Mouse (Mus musculus) cortical plate, adult 2 months (tissue): Measurements from ENCODE around the gene Alpl. TPM values are rescaled to one million over a fixed set of nuclear protein-coding genes. Genes with fewer than 3 reads are reported as not detected.

Experiments
- H3K27ac ChIP-seq: fragments of 200-500 bp; 2 replicates; pipeline ENCODE4 v1.5.1; 2012; ENCODE audit warnings: low read length, control low read depth, inconsistent platforms; ENCODE audit not compliant: insufficient read depth
- H3K4me1 ChIP-seq: fragments of 200-500 bp; 2 replicates; pipeline ENCODE4 v1.6.1; 2011; ENCODE audit warnings: low read length; ENCODE audit not compliant: control insufficient read depth, insufficient read depth
- H3K4me3 ChIP-seq: fragments of 200-500 bp; 2 replicates; pipeline ENCODE4 v1.5.1; 2011; ENCODE audit warnings: mild to moderate bottlenecking, low read length, control low read depth; ENCODE audit not compliant: insufficient read depth
- CTCF ChIP-seq: fragments of 200-500 bp; IDR thresholded peaks from 2 replicates; pipeline ENCODE4 v1.5.1; 2011; ENCODE audit warnings: mild to moderate bottlenecking, control low read depth, low read length; ENCODE audit not compliant: insufficient read depth; ENCODE audit errors: extremely low read depth
- POLR2A ChIP-seq: fragments of 200-500 bp; IDR thresholded peaks from 2 replicates; pipeline ENCODE4 v1.6.1; 2011; ENCODE audit warnings: mild to moderate bottlenecking, low read length, control low read depth; ENCODE audit not compliant: insufficient read depth; ENCODE audit errors: extremely low read depth
- polyA plus RNA-seq: library from polyadenylated mRNA; depleted of rRNA; stranded (reverse); fragments of >200 nt; gene quantifications from 2 replicates; pipeline ENCODE4 v1.2.3, GENCODE M21; 2012

Alpl gene
- polyA plus RNA-seq, 1 experiment, result 12.9 TPM

DNA sequence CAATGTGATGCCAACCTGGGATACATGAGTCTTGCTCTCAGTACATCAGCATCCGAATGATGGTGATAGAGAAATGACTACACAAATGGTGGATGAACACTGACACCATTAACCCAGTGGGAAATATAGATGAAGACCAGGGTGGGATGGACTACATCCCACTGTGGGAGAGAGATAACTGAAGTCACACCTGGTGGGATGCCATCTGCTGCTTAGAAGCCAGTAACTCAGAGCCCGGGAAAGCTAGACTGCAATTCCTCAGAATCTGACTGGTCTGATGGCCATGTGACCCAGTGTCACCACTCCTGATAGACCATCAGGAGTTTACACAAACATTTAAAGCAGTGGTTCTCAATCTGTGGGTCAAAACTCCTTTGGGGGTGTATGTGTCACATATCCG lies 27.4 kb upstream of the Alpl start:
- TF ChIP-seq POLR2A (no peak), CTCF (no peak)
- no peaks in the 10 kb centered on the region for H3K4me1 ChIP-seq
- no peak overlapping the region for H3K27ac ChIP-seq
- no peak overlapping the region for H3K4me3 ChIP-seq

DNA sequence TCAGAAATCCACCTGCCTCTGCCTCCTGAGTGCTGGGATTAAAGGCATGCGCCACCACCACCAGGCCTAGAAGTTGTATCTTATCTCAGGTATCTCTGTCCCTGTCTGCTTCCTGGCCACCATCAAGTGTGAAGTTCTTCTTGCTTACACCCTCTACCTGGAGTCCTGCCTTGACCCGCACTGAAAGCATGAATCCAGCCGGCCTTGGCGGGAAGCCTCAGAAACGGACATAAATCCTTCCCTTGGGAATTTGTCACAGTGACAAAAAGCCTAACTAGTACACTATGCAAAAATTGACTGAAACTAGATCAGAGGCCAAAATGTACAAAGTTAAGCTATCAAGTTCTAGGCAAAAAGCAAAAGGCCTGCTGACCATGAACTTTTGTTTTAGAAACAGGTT lies 26.4 kb upstream of the Alpl start:
- TF ChIP-seq CTCF (no peak), POLR2A (no peak)
- H3K4me1 ChIP-seq, result no peaks in the 10 kb centered on the region
- no peak overlapping the region for H3K27ac ChIP-seq
- H3K4me3 ChIP-seq, result no peak overlapping the region

DNA sequence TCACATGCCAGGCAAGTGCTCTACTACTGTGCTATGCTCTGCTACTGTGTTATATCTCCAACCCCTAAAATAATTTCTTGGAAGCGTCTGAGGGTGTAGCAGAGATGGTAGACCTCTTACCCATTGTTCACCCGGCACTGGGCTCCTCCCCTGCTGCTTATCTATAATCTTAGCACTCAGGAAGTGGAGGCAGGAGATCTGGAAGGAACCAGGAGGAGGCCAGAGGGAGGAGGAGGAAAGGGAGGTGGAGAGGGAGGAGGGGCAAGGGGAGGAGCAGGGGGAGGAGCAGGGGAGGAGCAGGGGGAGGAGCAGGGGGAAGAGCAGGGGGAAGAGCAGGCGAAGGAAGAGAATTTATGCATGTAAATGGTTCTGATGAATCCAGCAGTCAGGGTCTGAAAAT lies 24.5 kb upstream of the Alpl start:
- Histone ChIP-seq H3K4me3 (no peak overlapping the region), H3K4me1 (no peaks in the 10 kb centered on the region), H3K27ac (no peak overlapping the region)
- no peak for TF ChIP-seq CTCF
- no peak for TF ChIP-seq POLR2A

GRCm38 (mm10) chr4:137819487-137819886 lies 23.3 kb upstream of the Alpl start:
- Histone ChIP-seq H3K4me3 (no peak overlapping the region), H3K4me1 (no peaks in the 10 kb centered on the region), H3K27ac (no peak overlapping the region)
- TF ChIP-seq POLR2A, result no peak
- TF ChIP-seq CTCF, result no peak

GRCm38 (mm10) chr4:137818341-137818740 lies 22.2 kb upstream of the Alpl start:
- TF ChIP-seq CTCF, result no peak
- no peak for TF ChIP-seq POLR2A
- H3K4me1 ChIP-seq, result peaks cover 4% of the 10 kb centered on the region

GRCm38 (mm10) chr4:137816216-137816615 lies 20.0 kb upstream of the Alpl start:
- no peak overlapping the region for H3K27ac ChIP-seq
- H3K4me1 ChIP-seq, result peaks cover 4% of the 10 kb centered on the region
- TF ChIP-seq CTCF (no peak), POLR2A (no peak)
- H3K4me3 ChIP-seq, result no peak overlapping the region

More at GRCm38 (mm10) chr4:137818341-137818740, 22.2 kb upstream of the Alpl start:
- no peak overlapping the region for H3K4me3 ChIP-seq
- H3K27ac ChIP-seq, result no peak overlapping the region

DNA sequence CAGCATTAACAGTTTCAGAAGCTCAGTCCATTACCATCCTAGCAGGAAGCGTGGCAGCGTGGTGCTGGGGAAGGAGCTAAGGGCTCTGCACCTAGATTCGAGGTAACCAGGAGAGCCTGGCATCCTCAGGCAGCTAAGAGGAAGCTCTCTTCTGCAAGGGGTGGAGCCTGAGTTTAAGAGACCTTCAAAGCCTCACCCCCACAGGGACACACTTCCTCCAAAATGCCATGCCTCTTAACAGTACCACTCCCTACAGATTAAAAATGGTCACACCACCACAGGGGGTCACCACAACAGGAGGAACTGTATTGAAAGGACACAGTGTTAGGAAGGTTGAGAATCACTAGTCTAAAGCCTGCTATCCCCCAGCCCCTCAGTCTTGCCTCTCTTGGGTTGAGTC lies 19.3 kb upstream of the Alpl start:
- no peak overlapping the region for H3K4me3 ChIP-seq
- peaks cover 4% of the 10 kb centered on the region for H3K4me1 ChIP-seq
- no peak for TF ChIP-seq CTCF
- H3K27ac ChIP-seq, result no peak overlapping the region

DNA sequence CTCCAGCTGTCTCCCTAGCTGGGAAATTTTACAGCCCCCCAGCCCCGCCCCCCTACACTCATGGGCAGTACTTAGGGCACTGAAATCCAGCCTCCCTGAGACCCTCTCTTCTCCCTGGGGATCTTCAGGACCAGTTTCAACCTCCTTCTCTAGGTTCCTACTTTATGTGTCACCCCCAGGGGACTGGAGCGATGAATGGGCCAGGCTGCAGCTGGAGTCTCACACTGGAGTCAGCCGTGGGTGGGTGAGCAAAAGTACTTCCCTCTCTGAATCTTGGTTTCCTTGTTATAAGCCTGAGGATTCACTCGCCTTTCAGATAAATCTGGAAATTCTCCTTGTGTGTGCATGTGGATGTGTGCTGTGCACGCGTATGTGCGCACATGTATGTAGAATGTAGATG lies 18.0 kb upstream of the Alpl start:
- TF ChIP-seq CTCF (no peak), POLR2A (no peak)
- no peak overlapping the region for H3K27ac ChIP-seq
- H3K4me1 ChIP-seq, result peaks cover 4% of the 10 kb centered on the region
- H3K4me3 ChIP-seq, result no peak overlapping the region

- H3K4me3 ChIP-seq, result no peak overlapping the region
- TF ChIP-seq CTCF (no peak), POLR2A (no peak)
- 0 out of 2 replicates have a peak overlapping the region, but pooled peaks have one; percentile 33 for H3K27ac ChIP-seq
- H3K4me1 ChIP-seq, result peaks cover 4% of the 10 kb centered on the region
These were observed 16.9 kb upstream of the Alpl start for GRCm38 (mm10) chr4:137812946-137813708.

DNA sequence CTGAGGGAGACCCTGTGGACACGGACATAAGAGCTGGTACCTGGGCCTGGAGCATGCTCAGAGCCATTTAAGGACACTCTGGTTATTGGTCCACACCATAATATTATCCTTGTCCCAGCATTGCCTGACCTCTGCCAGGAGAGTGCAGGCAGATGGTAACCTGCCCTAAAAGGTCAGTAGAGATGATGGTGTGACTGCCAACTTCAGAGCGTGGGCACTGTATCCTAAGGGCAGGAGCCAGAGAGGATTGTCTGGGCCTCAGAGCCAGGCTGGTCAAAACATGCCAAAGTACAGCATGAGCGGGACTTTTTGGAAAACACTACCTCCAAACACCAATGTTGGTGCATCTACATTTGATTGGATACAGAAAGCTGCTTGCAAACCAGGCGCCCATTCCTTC lies 13.8 kb upstream of the Alpl start:
- no peak for TF ChIP-seq CTCF
- TF ChIP-seq POLR2A, result no peak
- Histone ChIP-seq H3K4me1 (peaks cover 4% of the 10 kb centered on the region), H3K4me3 (no peak overlapping the region), H3K27ac (no peak overlapping the region)
